Comparison of ENCODE assay signal across 18 mouse cellular contexts in genomic region chr7:109636086-109636792, GRCm38 (mm10).
DNase-seq lines count a peak whose midpoint lies in the region; ATAC-seq and TF ChIP-seq lines count a peak whose summit lies in the region.
"Had no signal": no experiment of that assay in that cellular context is flagged by ENCODE, and none has a peak within 500 bp of the region (broad histone marks: within the 10 kb centered on the region; RNA-seq: fewer than 3 reads in every experiment).

No protein-coding gene starts in this region.

- WGBS in stomach, embryonic 15.5 days = 78% methylated on average over 8 of the region's 8 CpGs
- WGBS in hindbrain, embryonic 11.5 days = 90% methylated on average over 8 of the region's 8 CpGs
- WGBS in kidney, adult 2 months = 87% methylated on average over 8 of the region's 8 CpGs

- peak; percentile 75; the same call in 1 of the 2 replicates for ATAC-seq in stomach, embryonic 15.5 days (ENCODE audit: insufficient read depth, low FRiP score, low read depth)
- ATAC-seq in hindbrain, embryonic 11.5 days (ENCODE audit: low FRiP score) = no peak
- ATAC-seq: forebrain, embryonic 16.5 days; intestine, embryonic 15.5 days had no signal

- DNase-seq in gastrocnemius, adult 2 months = no peak
- no peak for DNase-seq in gastrocnemius, postnatal 25 days
- DNase-seq in spleen, postnatal 36 days (ENCODE audit: low spot score in 2 of 2) = peak; percentile 8 to 23
- no peak for DNase-seq in spleen, postnatal 14 days (ENCODE audit: low spot score in 2 of 2)
- peak; percentile 85 for DNase-seq in liver
- no peak for DNase-seq in hindbrain, embryonic 11.5 days (ENCODE audit: low spot score)
- DNase-seq in kidney, adult 2 months = no peak
- DNase-seq: adrenal gland, adult 8-10 months; cerebellum, adult 9-10 months; gastrocnemius, postnatal 10 days; thymus, postnatal 4 days had no signal

- H3K36me3 ChIP-seq in stomach, embryonic 15.5 days = no peaks in the 10 kb centered on the region
- no peaks in the 10 kb centered on the region for H3K36me3 ChIP-seq in hindbrain, embryonic 11.5 days (ENCODE audit: control insufficient read depth, insufficient read depth, low read length)
- H3K36me3 ChIP-seq in kidney, adult 2 months (ENCODE audit: control insufficient read depth, insufficient read depth, low read length) = no peaks in the 10 kb centered on the region
- H3K36me3 ChIP-seq: heart, embryonic 13.5 days; hindbrain, embryonic 12.5 days; intestine, embryonic 15.5 days; neural tube, embryonic 13.5 days had no signal

- no peaks in the 10 kb centered on the region for H3K27me3 ChIP-seq in stomach, embryonic 15.5 days (replicated peaks)
- H3K27me3 ChIP-seq in hindbrain, embryonic 11.5 days (ENCODE audit: control insufficient read depth, insufficient read depth, low read length) = no peaks in the 10 kb centered on the region
- no peaks in the 10 kb centered on the region; the same call in 1 of the 2 replicates for H3K27me3 ChIP-seq in kidney, adult 2 months (replicated peaks; ENCODE audit: control insufficient read depth, insufficient read depth, low read length)
- H3K27me3 ChIP-seq: heart, embryonic 13.5 days; hindbrain, embryonic 12.5 days; intestine, embryonic 15.5 days; neural tube, embryonic 13.5 days had no signal

- H3K4me1 ChIP-seq in stomach, embryonic 15.5 days = peaks cover under 1% of the 10 kb centered on the region
- H3K4me1 ChIP-seq in hindbrain, embryonic 11.5 days (replicated peaks; ENCODE audit: control insufficient read depth, insufficient read depth, low read length) = no peaks in the 10 kb centered on the region
- H3K4me1 ChIP-seq in kidney, adult 2 months (ENCODE audit: control insufficient read depth, insufficient read depth, low read length) = no peaks in the 10 kb centered on the region
- H3K4me1 ChIP-seq: neural tube, embryonic 13.5 days had no signal

- no peak overlapping the region for H3K4me2 ChIP-seq in stomach, embryonic 15.5 days
- no peak overlapping the region for H3K4me2 ChIP-seq in hindbrain, embryonic 11.5 days (replicated peaks; ENCODE audit: low read depth, low read length)
- H3K4me2 ChIP-seq: hindbrain, embryonic 12.5 days; intestine, embryonic 15.5 days; neural tube, embryonic 13.5 days had no signal

- H3K27ac ChIP-seq in gastrocnemius, adult 2 months = peak overlapping the region; percentile 5; the same call in 1 of the 2 replicates
- no peak overlapping the region for H3K27ac ChIP-seq in stomach, embryonic 15.5 days
- no peak overlapping the region for H3K27ac ChIP-seq in hindbrain, embryonic 11.5 days (ENCODE audit: low read depth, low read length)
- H3K27ac ChIP-seq in kidney, adult 2 months (ENCODE audit: insufficient read depth, low read depth, low read length) = no peak overlapping the region
- H3K27ac ChIP-seq: hindbrain, embryonic 12.5 days; intestine, embryonic 15.5 days; kidney, postnatal 0 days; neural tube, embryonic 13.5 days had no signal

- no peaks in the 10 kb centered on the region for H3K9me3 ChIP-seq in stomach, embryonic 15.5 days
- no peaks in the 10 kb centered on the region for H3K9me3 ChIP-seq in hindbrain, embryonic 11.5 days (ENCODE audit: control insufficient read depth, low read length)
- H3K9me3 ChIP-seq: heart, embryonic 13.5 days; hindbrain, embryonic 12.5 days; intestine, embryonic 15.5 days; neural tube, embryonic 13.5 days had no signal

- TF ChIP-seq CTCF in gastrocnemius, adult 2 months (IDR thresholded peaks at IDR 0.05) = no peak
- TF ChIP-seq CTCF in kidney, adult 2 months (conservative IDR thresholded peaks at IDR 0.05; ENCODE audit: insufficient read depth, insufficient read length, low read depth, low read length) = no peak

- H3K9ac ChIP-seq in stomach, embryonic 15.5 days = no peak overlapping the region
- no peak overlapping the region for H3K9ac ChIP-seq in hindbrain, embryonic 11.5 days (ENCODE audit: low read depth, low read length)
- H3K9ac ChIP-seq: heart, embryonic 13.5 days; hindbrain, embryonic 12.5 days; intestine, embryonic 15.5 days; neural tube, embryonic 13.5 days had no signal

- TF ChIP-seq POLR2A in kidney, adult 2 months (IDR thresholded peaks at IDR 0.05; ENCODE audit: low read depth, low read length) = no peak

- intact Hi-C loops in gastrocnemius, adult 2 months (cut with DNase I) = no loop called here

- no peak overlapping the region for H3K4me3 ChIP-seq in gastrocnemius, adult 2 months
- H3K4me3 ChIP-seq in stomach, embryonic 15.5 days (replicated peaks) = no peak overlapping the region
- H3K4me3 ChIP-seq in hindbrain, embryonic 11.5 days (ENCODE audit: low read depth, low read length) = no peak overlapping the region
- no peak overlapping the region for H3K4me3 ChIP-seq in kidney, adult 2 months (ENCODE audit: insufficient read depth, low read depth, low read length)
- H3K4me3 ChIP-seq: heart, embryonic 13.5 days; hindbrain, embryonic 12.5 days; intestine, embryonic 15.5 days; neural tube, embryonic 13.5 days had no signal

Comparison
In these comparisons a context has a peak if more than half of its experiments do, and no peak if none do; other contexts are left out.
1. DNase-seq: peak in spleen, postnatal 36 days (2 of 2) and liver (single experiment); none in gastrocnemius, adult 2 months (single experiment), gastrocnemius, postnatal 25 days (single experiment), spleen, postnatal 14 days (0 of 2), hindbrain, embryonic 11.5 days (single experiment) and kidney, adult 2 months (single experiment).